Mouse (Mus musculus) urinary bladder, postnatal 4 days (tissue): ENCODE measurements around the gene Vmn2r43.
"Not testable (repeated sequence)": the region's sequence is repeated elsewhere in the genome, so short reads cannot be mapped to it uniquely, and the experiment has no call there.

Source experiments
- DNase-seq, 2 experiments: peaks; one replicate each; pipeline ENCODE4 v3.0.0; 2021 to 2022; ENCODE audit warnings: low spot score in 2 of 2

The Vmn2r43 gene

GRCm38 (mm10) chr7:8260499-8260898 is at the start of gene Vmn2r43:
Gene Vmn2r43 (minus strand): TSS chr7:8260599.
- not testable (repeated sequence) for DNase-seq

- DNase-seq: not testable (repeated sequence)
Measured at GRCm38 (mm10) chr7:8200220-8200619, 60.2 kb downstream of the Vmn2r43 start, which contains the start of gene Vmn2r42. Gene Vmn2r42 (minus strand): TSS chr7:8200320.
